Mouse (Mus musculus) testis, adult 2 months (tissue): ENCODE data around the gene Spi1.

Source experiments
- CTCF ChIP-seq: fragments of 200-500 bp; IDR thresholded peaks from 2 replicates; pipeline ENCODE4 v1.5.1; 2012; ENCODE audit warnings: low read depth, mild to moderate bottlenecking, inconsistent platforms, low read length, moderate library complexity; ENCODE audit not compliant: control insufficient read depth, insufficient read depth, insufficient replicate concordance
- POLR2A ChIP-seq: fragments of 200-500 bp; IDR thresholded peaks from 2 replicates; pipeline ENCODE4 v1.6.1; 2012; ENCODE audit warnings: low read depth, mild to moderate bottlenecking, inconsistent platforms, low read length, moderate library complexity; ENCODE audit not compliant: control insufficient read depth

- TF ChIP-seq CTCF: no peak
- TF ChIP-seq POLR2A: no peak
These were observed 4.4 kb downstream of the Spi1 start for GRCm38 (mm10) chr2:91086392-91087237.
